9 mouse cellular contexts compared by ENCODE assay signal in genomic region chr16:90829894-90830685, GRCm38 (mm10). TPM values are rescaled to one million over a fixed set of nuclear protein-coding genes. Genes with fewer than 3 reads are reported as not detected.
A peak's percentile ranks its signal among the peaks of the same experiment; 100 is the strongest.
DNase-seq lines count a peak whose midpoint lies in the region; TF ChIP-seq lines count a peak whose summit lies in the region.
"Had no signal": no experiment of that assay in that cellular context is flagged by ENCODE, and none has a peak within 500 bp of the region (broad histone marks: within the 10 kb centered on the region; RNA-seq: fewer than 3 reads in every experiment).

No protein-coding gene starts in this region.

- peak overlapping the region; percentile 77 for H3K4me3 ChIP-seq in left cerebral cortex, adult 2 months

- intact Hi-C loops in left cerebral cortex, adult 2 months (cut with DNase I): loop anchor here (5.0 kb wide), 1 partner anchor 97 kb away; no protein-coding TSS in a partner anchor

- peak; percentile 63 for DNase-seq in adipocyte (ENCODE audit: low spot score)
- peak; percentile 86 for DNase-seq in embryo, embryonic 10 days (ENCODE audit: low spot score)
- peak; percentile 75 for DNase-seq in gastrocnemius, postnatal 10 days
- peak; percentile 76 for DNase-seq in induced T-regulatory cell, adult 2 months (ENCODE audit: low read depth)
- DNase-seq in left cerebral cortex, adult 2 months (ENCODE audit: extremely low spot score in 1 of 2, low spot score in 2 of 2): peak; percentile 61 to 74
- DNase-seq in lung, postnatal 4 days: peak; percentile 88 to 92
- peak; percentile 92 for DNase-seq in retina, postnatal 1 day
- peak; percentile 73 to 88 for DNase-seq in urinary bladder, adult 18-20 months (ENCODE audit: low spot score in 2 of 2)

- H3K27ac ChIP-seq in left cerebral cortex, adult 2 months: peak overlapping the region; percentile 82

- peak; percentile 35 for TF ChIP-seq CTCF in left cerebral cortex, adult 2 months (IDR thresholded peaks at IDR 0.05)

RNA-seq across cellular contexts. Expression of gene Eva1c, which starts 3.6 kb away (rescaled TPM):
- total RNA-seq in gastrocnemius, postnatal 10 days (2021): under 1 TPM; 0.56 to 0.59 TPM
- total RNA-seq in left cerebral cortex, adult 2 months (2021): 1 to 10 TPM; 1.7 to 2.7 TPM
- total RNA-seq: neutrophil, adult 5-6 weeks had no signal

RNA-seq across cellular contexts. Expression of gene Urb1, which starts 19.9 kb away (rescaled TPM):
- total RNA-seq in gastrocnemius, postnatal 10 days (2021): 1 to 10 TPM; 5.0 to 5.7 TPM
- 10 to 100 TPM; 15.8 to 21.3 TPM for total RNA-seq in left cerebral cortex, adult 2 months (2021)

Comparison
In these comparisons a context has a peak if more than half of its experiments do, and no peak if none do; other contexts are left out.
1. Peak in every context shown above with its lines: DNase-seq, H3K4me3 ChIP-seq and H3K27ac ChIP-seq.